Mouse (Mus musculus) neural tube, embryonic 11.5 days (tissue): ENCODE measurements around the gene BC049352. TPM values are rescaled to one million over a fixed set of nuclear protein-coding genes. Genes with fewer than 3 reads are reported as not detected.

Experiments
- ATAC-seq: fragments of 200-750 bp; cut with Nextera tagmentation; 2 replicates; pipeline ENCODE4 v1.8.0; 2017; ENCODE audit warnings: moderate number of reproducible peaks, mild to moderate bottlenecking, moderate TSS enrichment, moderate library complexity; ENCODE audit not compliant: insufficient read depth, low FRiP score, low TSS enrichment
- DNase-seq: peaks from one replicate; pipeline ENCODE4 v3.0.0-alpha.2; 2015; ENCODE audit warnings: low spot score
- H3K27ac ChIP-seq: fragments of 300-500 bp; sonication (generic); 2 replicates; pipeline ENCODE4 v1.5.1; 2014; ENCODE audit warnings: low read depth, mild to moderate bottlenecking, low read length
- H3K27me3 ChIP-seq: fragments of 300-500 bp; sonication (generic); 2 replicates; pipeline ENCODE4 v1.6.1; 2014; ENCODE audit warnings: mild to moderate bottlenecking, low read length, mixed read lengths; ENCODE audit not compliant: control insufficient read depth, insufficient read depth
- H3K36me3 ChIP-seq: fragments of 300-500 bp; sonication (generic); 2 replicates; pipeline ENCODE4 v1.6.1; 2014; ENCODE audit warnings: mild to moderate bottlenecking, low read length, moderate library complexity, mixed read lengths; ENCODE audit not compliant: control insufficient read depth, insufficient read depth
- H3K4me1 ChIP-seq: fragments of 300-500 bp; sonication (generic); 2 replicates; pipeline ENCODE4 v1.6.1; 2014; ENCODE audit warnings: low read length, mixed read lengths; ENCODE audit not compliant: control insufficient read depth, insufficient read depth
- H3K4me2 ChIP-seq: fragments of 300-500 bp; sonication (generic); 2 replicates; pipeline ENCODE4 v1.6.1; 2014; ENCODE audit warnings: low read depth, mild to moderate bottlenecking, moderate library complexity
- H3K4me3 ChIP-seq: fragments of 300-500 bp; sonication (generic); 2 replicates; pipeline ENCODE4 v1.5.1; 2014; ENCODE audit warnings: low read depth, low read length
- H3K9ac ChIP-seq: fragments of 300-500 bp; sonication (generic); 2 replicates; pipeline ENCODE4 v1.6.1; 2014; ENCODE audit warnings: mild to moderate bottlenecking, low read length
- H3K9me3 ChIP-seq: fragments of 300-500 bp; sonication (generic); 2 replicates; pipeline ENCODE4 v1.6.1; 2016; ENCODE audit warnings: low read length; ENCODE audit not compliant: control insufficient read depth
- WGBS: fragments of 180-500 bp; shearing (Covaris S2); extraction: QIAGEN DNeasy Blood & Tissue Kit; methylation state at CpG from one replicate; pipeline ENCODE4 v1.1.7; 2014; 5-methylcytosine and 5-hydroxymethylcytosine counted together
- polyA plus RNA-seq: library from polyadenylated mRNA; unstranded; fragments of >200 nt; fragmentation: Nextera tagmentation; extraction: Ambion mirVana; gene quantifications from 2 replicates; pipeline ENCODE4 v1.2.1, GENCODE M21; 2014

BC049352 gene
- polyA plus RNA-seq, 1 experiment from 2014 or later: not detected

- Histone ChIP-seq H3K27ac (no peak overlapping the region), H3K9ac (no peak overlapping the region), H3K9me3 (no peaks in the 10 kb centered on the region), H3K36me3 (no peaks in the 10 kb centered on the region), H3K4me3 (no peak overlapping the region), H3K4me1 (no peaks in the 10 kb centered on the region), H3K27me3 (no peaks in the 10 kb centered on the region), H3K4me2 (no peak overlapping the region)
- ATAC-seq (no peak), DNase-seq (no peak)
- 60% methylated on average over 3 of the region's 3 CpGs for WGBS
Observed at GRCm38 (mm10) chr9:45182521-45182920, 714 bp downstream of the BC049352 start.

DNA sequence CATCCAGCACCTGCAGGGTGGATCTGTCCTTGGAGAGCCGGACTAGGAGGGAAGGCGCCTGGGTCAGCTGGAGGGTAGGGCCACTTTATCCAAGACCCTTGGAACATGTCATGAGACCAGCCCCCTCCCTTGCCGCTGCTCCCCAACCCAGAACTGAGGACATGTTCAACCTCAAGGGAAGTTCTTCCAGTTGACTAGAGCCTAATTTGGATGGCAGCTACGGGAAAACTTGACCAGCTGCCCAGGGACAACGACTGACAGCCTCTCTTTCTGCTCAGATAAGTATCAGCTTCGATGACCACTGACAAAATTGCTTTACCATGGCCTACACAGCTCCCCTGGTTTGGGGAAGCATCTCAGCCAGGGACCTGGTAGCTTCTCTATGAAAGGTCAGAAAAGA lies 1.5 kb downstream of the BC049352 start:
- DNase-seq (no peak), ATAC-seq (no peak)
- Histone ChIP-seq H3K27ac (no peak overlapping the region), H3K4me1 (no peaks in the 10 kb centered on the region), H3K36me3 (no peaks in the 10 kb centered on the region), H3K9me3 (no peaks in the 10 kb centered on the region), H3K4me3 (no peak overlapping the region), H3K4me2 (no peak overlapping the region), H3K9ac (no peak overlapping the region), H3K27me3 (no peaks in the 10 kb centered on the region)
- 82% methylated on average over 6 of the region's 6 CpGs for WGBS

GRCm38 (mm10) chr9:45185250-45185649 lies 3.4 kb downstream of the BC049352 start:
- Histone ChIP-seq H3K9ac (no peak overlapping the region), H3K27ac (no peak overlapping the region), H3K4me1 (no peaks in the 10 kb centered on the region), H3K9me3 (no peaks in the 10 kb centered on the region), H3K27me3 (no peaks in the 10 kb centered on the region), H3K36me3 (no peaks in the 10 kb centered on the region), H3K4me2 (no peak overlapping the region), H3K4me3 (no peak overlapping the region)
- no peak for DNase-seq
- no peak for ATAC-seq
- WGBS: 86% methylated on average over 4 of the region's 4 CpGs

DNA sequence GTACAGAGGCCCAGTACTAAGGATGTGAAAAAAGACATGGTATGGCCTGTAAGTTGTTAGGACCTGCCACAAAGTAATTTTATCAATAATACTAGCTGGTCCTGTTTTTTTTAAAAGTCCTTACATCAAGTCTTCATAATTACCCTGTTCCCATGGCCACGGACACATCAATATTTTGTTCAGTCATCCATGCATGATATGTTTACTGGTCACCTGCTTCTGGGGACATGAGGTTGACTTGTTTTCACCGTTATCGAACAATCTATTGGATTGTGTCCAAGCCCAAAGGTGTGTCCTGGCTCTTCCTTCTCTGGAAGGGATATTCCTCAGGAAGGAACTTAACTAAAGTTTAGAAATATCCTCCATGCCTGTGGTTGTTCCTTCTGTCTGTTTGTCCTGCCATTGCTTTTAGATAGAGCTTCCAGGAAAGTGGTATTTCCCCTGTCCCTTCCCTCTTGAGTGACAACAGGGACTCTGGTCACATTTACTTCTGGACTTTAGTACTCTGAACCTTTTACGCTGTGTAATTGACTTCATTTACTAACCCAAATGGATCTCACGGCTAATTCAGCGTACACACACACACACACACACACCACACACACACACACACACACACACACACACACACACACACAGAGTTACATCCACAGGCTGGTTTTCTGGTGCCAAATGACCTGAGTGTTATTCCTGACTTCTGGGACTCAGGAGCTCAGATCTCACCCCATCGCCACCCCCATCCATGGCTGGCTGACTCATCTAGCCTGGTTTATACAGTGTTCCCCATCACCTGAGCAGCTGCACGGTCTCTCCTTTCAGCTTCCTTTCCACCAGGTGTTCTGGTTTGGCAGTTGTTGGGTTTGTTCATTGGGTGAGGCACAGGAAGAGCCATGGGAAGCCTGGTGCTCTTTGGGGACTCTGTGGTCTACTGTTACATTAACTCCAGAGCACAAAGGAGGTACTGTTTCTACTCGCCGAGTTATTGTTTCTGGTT lies 7.1 kb downstream of the BC049352 start:
- H3K9ac ChIP-seq: no peak overlapping the region
- H3K4me1 ChIP-seq: no peaks in the 10 kb centered on the region
- 91% methylated on average over 10 of the region's 10 CpGs for WGBS
- no peaks in the 10 kb centered on the region for H3K36me3 ChIP-seq
- H3K27me3 ChIP-seq: no peaks in the 10 kb centered on the region
- no peak overlapping the region for H3K4me3 ChIP-seq
- H3K9me3 ChIP-seq: no peaks in the 10 kb centered on the region
- no peak for DNase-seq
- ATAC-seq: no peak
- H3K27ac ChIP-seq: no peak overlapping the region
- no peak overlapping the region for H3K4me2 ChIP-seq

GRCm38 (mm10) chr9:45189661-45190174 lies 7.9 kb downstream of the BC049352 start:
- no peaks in the 10 kb centered on the region for H3K9me3 ChIP-seq
- ATAC-seq: no peak

GRCm38 (mm10) chr9:45195468-45195867 lies 13.7 kb downstream of the BC049352 start:
- H3K27me3 ChIP-seq: no peaks in the 10 kb centered on the region
- no peak overlapping the region for H3K4me3 ChIP-seq
- H3K4me2 ChIP-seq: no peak overlapping the region
- H3K27ac ChIP-seq: no peak overlapping the region
- no peak overlapping the region for H3K9ac ChIP-seq
- WGBS: 86% methylated on average over 4 of the region's 4 CpGs
- no peaks in the 10 kb centered on the region for H3K9me3 ChIP-seq
- no peaks in the 10 kb centered on the region for H3K4me1 ChIP-seq
- DNase-seq: no peak
- no peaks in the 10 kb centered on the region for H3K36me3 ChIP-seq
- no peak for ATAC-seq

More at GRCm38 (mm10) chr9:45189661-45190174, 7.9 kb downstream of the BC049352 start:
- no peak overlapping the region for H3K9ac ChIP-seq
- H3K4me2 ChIP-seq: no peak overlapping the region
- no peak for DNase-seq
- H3K27ac ChIP-seq: no peak overlapping the region
- H3K4me3 ChIP-seq: no peak overlapping the region
- H3K36me3 ChIP-seq: no peaks in the 10 kb centered on the region
- 92% methylated on average over 4 of the region's 4 CpGs for WGBS
- H3K4me1 ChIP-seq: no peaks in the 10 kb centered on the region
- H3K27me3 ChIP-seq: no peaks in the 10 kb centered on the region

- H3K27me3 ChIP-seq: no peaks in the 10 kb centered on the region
- H3K9me3 ChIP-seq: no peaks in the 10 kb centered on the region
- no peak for DNase-seq
- H3K27ac ChIP-seq: no peak overlapping the region
- 75% methylated on average over 8 of the region's 8 CpGs for WGBS
- H3K36me3 ChIP-seq: no peaks in the 10 kb centered on the region
- H3K4me3 ChIP-seq: no peak overlapping the region
- no peak overlapping the region for H3K9ac ChIP-seq
- no peaks in the 10 kb centered on the region for H3K4me1 ChIP-seq
- no peak overlapping the region for H3K4me2 ChIP-seq
- no peak for ATAC-seq
Observed at GRCm38 (mm10) chr9:45196125-45196830, 14.5 kb downstream of the BC049352 start.

GRCm38 (mm10) chr9:45197549-45197948 lies 15.7 kb downstream of the BC049352 start:
- 85% methylated on average over 5 of the region's 5 CpGs for WGBS
- H3K4me3 ChIP-seq: no peak overlapping the region
- no peak for DNase-seq
- H3K4me1 ChIP-seq: no peaks in the 10 kb centered on the region
- no peak overlapping the region for H3K9ac ChIP-seq
- no peak overlapping the region for H3K27ac ChIP-seq
- no peaks in the 10 kb centered on the region for H3K9me3 ChIP-seq
- ATAC-seq: no peak
- no peaks in the 10 kb centered on the region for H3K36me3 ChIP-seq
- no peak overlapping the region for H3K4me2 ChIP-seq
- H3K27me3 ChIP-seq: 0 out of 2 replicates have a peak, but pooled peaks cover 2% of the 10 kb centered on the region
